Mouse (Mus musculus) c-Kit-positive CD71-positive TER-119-negative erythroid progenitor cells, embryonic 14.5 days (primary cell): ENCODE measurements around the gene Wfdc1.

Experiments
- DNase-seq: peaks from one replicate; pipeline ENCODE4 v3.0.0-alpha.2; 2013; ENCODE audit warnings: low read depth

Gene Wfdc1

GRCm38 (mm10) chr8:119736348-119736917, 70.3 kb downstream of the Wfdc1 start:
- no peak for DNase-seq

- DNase-seq: no peak
These were observed 71.1 kb downstream of the Wfdc1 start for GRCm38 (mm10) chr8:119737093-119737900.
